Mouse (Mus musculus) spleen, adult 2 months (tissue): ENCODE results near the gene Cyb561. TPM values are rescaled to one million over a fixed set of nuclear protein-coding genes. Genes with fewer than 3 reads are reported as not detected.

Experiments
- DNase-seq, 2 experiments: peaks; one replicate each; pipeline versions ENCODE4 v3.0.0 to v3.0.0-alpha.2; 2012 to 2021; ENCODE audit warnings: low spot score in 2 of 2, low read depth in 1 of 2
- H3K27ac ChIP-seq: fragments of 200-500 bp; 2 replicates; pipeline ENCODE4 v1.5.1; 2012; ENCODE audit warnings: low read length, inconsistent platforms; ENCODE audit not compliant: insufficient read depth
- H3K27me3 ChIP-seq: fragments of 200-500 bp; 2 replicates; pipeline ENCODE4 v1.6.1; 2012; ENCODE audit warnings: mild to moderate bottlenecking, moderate library complexity, low read length, inconsistent platforms; ENCODE audit not compliant: control insufficient read depth, insufficient read depth
- H3K36me3 ChIP-seq: fragments of 200-500 bp; 2 replicates; pipeline ENCODE4 v1.6.1; 2012; ENCODE audit warnings: mild to moderate bottlenecking, low read length, inconsistent platforms; ENCODE audit not compliant: control insufficient read depth, insufficient read depth
- H3K4me1 ChIP-seq: fragments of 200-500 bp; 2 replicates; pipeline ENCODE4 v1.6.1; 2011; ENCODE audit warnings: inconsistent platforms; ENCODE audit not compliant: control insufficient read depth, insufficient read depth, insufficient read length
- H3K4me3 ChIP-seq: fragments of 200-500 bp; 2 replicates; pipeline ENCODE4 v1.5.1; 2011; ENCODE audit warnings: mild to moderate bottlenecking, inconsistent platforms; ENCODE audit not compliant: insufficient read depth, insufficient read length; ENCODE audit errors: extremely low read depth
- CTCF ChIP-seq: fragments of 200-500 bp; IDR thresholded peaks from 2 replicates; pipeline ENCODE4 v1.5.1; 2011; ENCODE audit warnings: mild to moderate bottlenecking, inconsistent platforms; ENCODE audit not compliant: insufficient read depth, insufficient read length, insufficient replicate concordance; ENCODE audit errors: extremely low read depth
- POLR2A ChIP-seq: fragments of 200-500 bp; IDR thresholded peaks from 2 replicates; pipeline ENCODE4 v1.6.1; 2011; ENCODE audit warnings: low read depth, low read length, inconsistent platforms
- WGBS: fragments of 180-500 bp; shearing (Covaris S2); methylation state at CpG from one replicate; pipeline ENCODE4 v1.1.7; 2018; 5-methylcytosine and 5-hydroxymethylcytosine counted together
- polyA plus RNA-seq: library from polyadenylated mRNA; depleted of rRNA; stranded (reverse); fragments of >200 nt; gene quantifications from 2 replicates; pipeline ENCODE4 v1.2.3, GENCODE M21; 2012

Cyb561 gene
- polyA plus RNA-seq, 1 experiment = 1.9 TPM

- Histone ChIP-seq H3K4me3 (no peak overlapping the region), H3K27me3 (no peaks in the 10 kb centered on the region), H3K4me1 (no peaks in the 10 kb centered on the region), H3K36me3 (no peaks in the 10 kb centered on the region), H3K27ac (no peak overlapping the region)
- DNase-seq = no peak
- WGBS = 88% methylated on average over 6 of the region's 6 CpGs
- TF ChIP-seq POLR2A (no peak), CTCF (no peak)
Observed at GRCm38 (mm10) chr11:105934816-105935215, 18.3 kb downstream of the Cyb561 start.

GRCm38 (mm10) chr11:105934303-105934711 is 18.8 kb downstream of the Cyb561 start:
- no peaks in the 10 kb centered on the region for H3K27me3 ChIP-seq
- TF ChIP-seq CTCF (no peak), POLR2A (no peak)

GRCm38 (mm10) chr11:105933746-105934145 is 19.4 kb downstream of the Cyb561 start:
- TF ChIP-seq CTCF (no peak), POLR2A (no peak)
- Histone ChIP-seq H3K27me3 (no peaks in the 10 kb centered on the region), H3K4me3 (no peak overlapping the region), H3K36me3 (no peaks in the 10 kb centered on the region), H3K4me1 (no peaks in the 10 kb centered on the region), H3K27ac (no peak overlapping the region)
- 90% methylated on average over 8 of the region's 8 CpGs for WGBS
- DNase-seq = no peak

More at GRCm38 (mm10) chr11:105934303-105934711, 18.8 kb downstream of the Cyb561 start:
- Histone ChIP-seq H3K36me3 (no peaks in the 10 kb centered on the region), H3K4me3 (no peak overlapping the region), H3K27ac (no peak overlapping the region), H3K4me1 (no peaks in the 10 kb centered on the region)
- no peak for DNase-seq
- WGBS = 81% methylated on average over 5 of the region's 5 CpGs

- WGBS = 88% methylated on average over 3 of the region's 3 CpGs
- no peak overlapping the region for H3K27ac ChIP-seq
- H3K4me3 ChIP-seq = no peak overlapping the region
- H3K27me3 ChIP-seq = no peaks in the 10 kb centered on the region
- H3K36me3 ChIP-seq = no peaks in the 10 kb centered on the region
- no peak for DNase-seq
- TF ChIP-seq POLR2A (no peak), CTCF (no peak)
- no peaks in the 10 kb centered on the region for H3K4me1 ChIP-seq
Observed at GRCm38 (mm10) chr11:105931380-105931779, 21.8 kb downstream of the Cyb561 start.

- 89% methylated on average over 5 of the region's 5 CpGs for WGBS
- Histone ChIP-seq H3K27ac (no peak overlapping the region), H3K27me3 (no peaks in the 10 kb centered on the region), H3K4me3 (no peak overlapping the region), H3K36me3 (no peaks in the 10 kb centered on the region), H3K4me1 (no peaks in the 10 kb centered on the region)
- TF ChIP-seq POLR2A (no peak), CTCF (no peak)
- DNase-seq = no peak
Observed at GRCm38 (mm10) chr11:105928171-105928570, 25.0 kb downstream of the Cyb561 start.

GRCm38 (mm10) chr11:105927065-105928030 is 25.8 kb downstream of the Cyb561 start:
- Histone ChIP-seq H3K36me3 (no peaks in the 10 kb centered on the region), H3K27me3 (no peaks in the 10 kb centered on the region), H3K4me3 (no peak overlapping the region), H3K4me1 (no peaks in the 10 kb centered on the region), H3K27ac (no peak overlapping the region)
- peak; percentile 32 to 55 for DNase-seq
- TF ChIP-seq CTCF (peak; percentile 52; the same call in 1 of the 2 replicates), POLR2A (no peak)
- WGBS = 66% methylated on average over 14 of the region's 14 CpGs
